Mouse (Mus musculus): ENCODE data around the gene Ccdc155.
A peak's percentile ranks its signal among the peaks of the same experiment; 100 is the strongest.

Gene Ccdc155

GRCm38 (mm10) chr7:45226421-45226820 lies 21.7 kb upstream of the Ccdc155 start:
- DNase-seq (ENCODE audit: low spot score in 2 of 2), result no peak

GRCm38 (mm10) chr7:45224826-45225225 lies 20.1 kb upstream of the Ccdc155 start:
- no peak for DNase-seq (ENCODE audit: low spot score in 2 of 2)

GRCm38 (mm10) chr7:45221680-45222079 lies 17.0 kb upstream of the Ccdc155 start:
- no peak for DNase-seq (ENCODE audit: low spot score in 2 of 2)

- DNase-seq (ENCODE audit: low spot score in 2 of 2), result peak; percentile 48 to 61
Observed at GRCm38 (mm10) chr7:45216442-45217183, 11.9 kb upstream of the Ccdc155 start.

GRCm38 (mm10) chr7:45215673-45216441 lies 11.2 kb upstream of the Ccdc155 start, which contains the start of gene Tead2:
Gene Tead2 (plus strand): TSS chr7:45215753.
- peak; percentile 32 to 51 for DNase-seq (ENCODE audit: low spot score in 2 of 2)

- DNase-seq (ENCODE audit: low spot score in 2 of 2), result no peak
Observed at GRCm38 (mm10) chr7:45213708-45214107, 9.0 kb upstream of the Ccdc155 start.

DNA sequence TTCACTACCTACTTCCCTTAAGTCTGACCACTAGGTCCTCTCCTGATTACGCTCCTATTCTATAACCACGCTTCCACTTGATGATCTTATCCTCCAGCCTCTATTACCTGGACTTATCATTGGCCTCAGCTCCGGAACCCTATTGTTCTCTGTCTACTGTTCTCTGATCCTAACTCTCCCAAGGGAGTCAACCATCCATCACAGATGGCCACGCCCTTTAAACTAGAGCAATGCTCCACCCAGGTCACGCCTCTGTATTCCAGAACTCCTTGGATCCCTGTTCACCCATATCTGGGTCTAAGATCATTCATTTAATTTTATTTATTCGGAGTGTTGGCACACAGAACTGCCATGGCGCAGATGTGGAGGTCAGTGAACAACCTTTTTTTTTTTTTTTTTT lies 7.7 kb upstream of the Ccdc155 start:
- DNase-seq (ENCODE audit: low spot score in 2 of 2), result no peak

- DNase-seq (ENCODE audit: low spot score in 2 of 2), result no peak
Observed at GRCm38 (mm10) chr7:45211851-45212251, 7.2 kb upstream of the Ccdc155 start, which contains the start of gene Dkkl1. Gene Dkkl1 (minus strand): TSS chr7:45212147.

GRCm38 (mm10) chr7:45211070-45211469 lies 6.4 kb upstream of the Ccdc155 start:
- no peak for DNase-seq (ENCODE audit: low spot score in 2 of 2)

DNA sequence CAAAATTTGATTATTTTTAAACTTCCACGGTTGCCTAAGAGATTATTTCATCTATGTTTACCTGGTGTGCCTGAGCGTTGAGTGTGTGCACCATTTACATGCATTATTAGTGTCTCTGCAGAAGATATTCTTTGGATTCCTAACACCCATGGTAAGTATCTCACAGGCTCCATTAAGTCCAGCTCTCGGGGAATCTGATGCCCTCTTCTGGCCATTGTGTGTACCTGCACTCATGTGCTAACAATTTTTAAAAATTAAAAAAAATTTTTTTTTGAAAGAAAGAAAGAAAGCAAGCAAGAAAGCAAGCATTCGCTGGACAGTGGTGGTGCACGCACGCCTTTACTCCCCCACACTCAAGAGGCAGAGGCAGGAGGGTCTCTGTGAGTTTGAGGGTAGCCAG lies 3.6 kb upstream of the Ccdc155 start:
- DNase-seq (ENCODE audit: low spot score in 2 of 2), result no peak

DNA sequence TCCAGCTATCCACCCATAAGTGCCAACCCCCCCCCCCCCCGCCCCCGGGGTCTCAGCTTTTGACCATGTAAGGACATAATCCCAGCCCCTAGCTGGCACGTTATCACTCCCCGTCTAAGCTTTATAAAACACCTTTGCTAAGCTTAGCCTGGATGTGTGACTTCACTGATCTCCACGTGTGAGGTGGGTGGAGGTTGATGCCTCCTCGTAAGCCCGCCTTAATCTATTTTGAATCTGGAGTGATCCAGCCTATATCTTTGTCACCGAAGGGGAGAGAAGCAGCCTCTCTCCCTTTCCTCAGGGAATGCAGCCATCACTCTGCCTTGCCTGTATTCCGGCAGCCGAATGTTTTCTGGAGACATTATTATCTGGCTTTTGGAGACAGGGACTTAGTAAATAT lies 2.0 kb downstream of the Ccdc155 start:
- DNase-seq (ENCODE audit: low spot score in 2 of 2), result no peak

DNA sequence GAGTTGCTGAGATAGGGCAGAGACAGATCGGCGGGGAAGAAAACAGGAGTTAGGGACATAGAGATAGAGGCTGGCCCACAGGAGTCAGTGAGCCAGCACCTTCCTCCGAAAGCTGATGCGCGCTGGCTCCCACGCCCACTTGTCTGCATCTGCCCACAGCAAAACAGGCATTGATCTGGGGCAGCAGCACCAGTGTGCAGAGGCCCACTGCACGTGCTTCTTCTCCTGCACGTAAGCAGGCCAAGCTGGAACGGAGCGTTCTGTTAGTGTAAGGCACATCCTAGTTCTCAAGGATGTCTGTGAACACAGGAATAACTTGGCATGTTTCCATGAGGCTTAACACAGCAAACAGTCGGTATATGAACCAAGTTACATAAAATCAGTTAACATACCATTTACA lies 5.7 kb downstream of the Ccdc155 start:
- DNase-seq (ENCODE audit: low spot score in 2 of 2), result no peak

DNA sequence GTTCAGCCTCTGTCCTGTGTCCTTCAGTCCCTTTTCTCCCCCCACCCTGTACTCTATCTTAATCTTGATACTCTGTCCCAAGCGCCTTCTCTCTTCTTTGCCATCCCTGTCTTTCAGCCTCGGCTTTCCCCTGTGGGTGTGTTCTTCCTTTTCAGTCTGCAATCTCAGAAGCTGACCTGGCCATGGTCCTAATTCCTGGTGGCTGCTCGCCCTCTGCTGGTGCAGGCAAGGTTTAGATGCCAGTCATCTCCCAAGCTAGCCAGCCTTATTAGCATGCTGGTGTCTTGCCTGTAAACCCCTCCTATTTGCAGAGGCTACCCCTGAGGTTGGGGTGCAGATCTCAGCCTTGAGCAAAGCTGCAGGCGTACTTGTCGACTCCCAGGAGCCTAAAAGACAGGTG lies 6.3 kb downstream of the Ccdc155 start:
- DNase-seq (ENCODE audit: low spot score in 2 of 2), result peak in 1 of 2 experiments; percentile 61

DNA sequence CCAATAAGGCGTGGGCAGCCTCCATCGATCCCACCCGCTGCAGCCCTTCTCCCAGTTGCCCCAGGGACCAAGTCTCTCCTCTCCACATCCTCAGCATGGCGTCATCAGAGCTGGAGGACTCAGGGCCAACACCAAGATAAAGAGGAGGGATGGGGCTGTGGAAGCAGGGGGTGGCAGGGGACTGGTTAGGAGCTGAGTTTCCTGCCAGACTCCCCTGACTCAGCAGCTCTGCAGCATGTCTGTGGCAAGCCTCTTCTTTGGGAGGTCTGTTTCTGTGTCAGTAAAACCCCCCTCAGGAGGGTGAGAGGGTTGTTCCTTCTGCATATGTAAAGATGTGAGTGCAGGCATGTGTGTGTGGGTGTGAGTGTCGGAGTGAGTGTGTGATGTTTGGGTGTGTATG lies 7.7 kb downstream of the Ccdc155 start:
- no peak for DNase-seq (ENCODE audit: low spot score in 2 of 2)

- DNase-seq (ENCODE audit: low spot score in 2 of 2), result no peak
Observed at GRCm38 (mm10) chr7:45196176-45196535, 8.5 kb downstream of the Ccdc155 start.

GRCm38 (mm10) chr7:45195341-45196175 lies 9.1 kb downstream of the Ccdc155 start:
- no peak for DNase-seq (ENCODE audit: low spot score in 2 of 2)

GRCm38 (mm10) chr7:45193871-45194785 lies 10.6 kb downstream of the Ccdc155 start:
- no peak for DNase-seq (ENCODE audit: low spot score in 2 of 2)

DNA sequence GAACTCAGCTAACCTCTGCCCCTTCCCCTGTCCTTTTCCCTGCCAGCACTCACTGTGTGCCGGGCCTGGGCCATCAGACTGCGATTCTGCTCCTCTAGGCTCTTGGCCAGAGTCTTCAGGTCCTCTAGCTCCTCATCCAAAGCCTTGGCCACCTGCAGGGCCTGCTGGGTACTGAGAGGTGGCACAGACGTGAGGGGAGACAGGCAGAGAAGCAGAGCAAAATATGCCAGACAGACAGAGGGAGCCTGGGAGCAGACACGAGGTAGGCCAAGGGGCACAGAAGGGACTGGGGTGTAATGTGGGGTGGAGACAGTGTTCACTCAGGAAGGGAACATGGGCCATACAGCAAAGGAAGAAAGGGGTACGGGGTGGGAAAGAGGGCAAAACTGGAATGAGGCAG lies 11.3 kb downstream of the Ccdc155 start:
- DNase-seq (ENCODE audit: low spot score in 2 of 2), result no peak

DNA sequence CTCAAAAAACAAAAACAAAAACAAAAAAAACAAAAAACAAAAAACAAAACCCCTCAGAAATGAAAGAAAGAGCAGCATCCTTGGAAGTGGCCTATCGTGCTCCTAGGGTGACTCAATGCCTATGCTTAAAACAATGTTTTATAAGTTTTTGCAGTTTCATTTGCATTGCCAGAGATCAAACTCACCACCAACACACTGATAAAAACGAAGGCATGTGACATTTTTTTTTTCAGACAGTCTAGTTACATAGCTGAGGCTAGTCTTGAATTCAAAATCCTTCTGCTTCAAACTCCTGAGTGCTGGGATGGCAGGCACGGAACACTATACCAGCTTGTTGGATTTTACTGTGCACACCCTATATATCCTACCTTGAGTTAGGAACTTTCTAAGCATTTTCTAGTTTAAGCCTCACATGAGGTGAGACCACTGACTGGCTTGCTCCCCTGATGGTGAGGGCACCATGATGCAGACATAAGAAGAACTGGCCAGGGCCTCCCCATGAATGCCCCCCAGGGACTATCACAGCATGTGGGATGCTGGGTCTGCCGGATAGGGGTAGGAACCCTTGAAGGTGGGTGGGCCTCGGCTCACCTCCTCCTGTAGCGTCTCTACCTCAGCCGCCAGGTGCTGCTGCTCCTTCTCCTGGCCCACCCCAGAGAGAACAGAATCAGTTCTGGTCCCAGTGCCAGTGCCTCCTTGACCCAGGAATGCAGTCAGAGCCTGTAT lies 11.9 kb downstream of the Ccdc155 start:
- DNase-seq (ENCODE audit: low spot score in 2 of 2), result no peak

- no peak for DNase-seq (ENCODE audit: low spot score in 2 of 2)
Observed at GRCm38 (mm10) chr7:45191803-45192363, 12.8 kb downstream of the Ccdc155 start.

All from heart, adult 9 months (tissue).